Mouse (Mus musculus) layer of hippocampus, adult 9-11 months (tissue): ENCODE measurements at regions not wholly inside any gene's neighbourhood (a gene's known extent, or its start where the extent isn't known, plus 50 kb on each side); places are given as distances from the start of the nearest gene placed in this dataset.
A peak's percentile ranks its signal among the peaks of the same experiment; 100 is the strongest.

ENCODE experiments used
- DNase-seq: peaks from one replicate; pipeline ENCODE4 v3.0.0; 2022

GRCm38 (mm10) chr4:47534959-47535358 is 60.5 kb downstream of the Sec61b start:
- no peak for DNase-seq

- no peak for DNase-seq
Measured at GRCm38 (mm10) chr4:47567694-47568093, 93.2 kb downstream of the Sec61b start.

GRCm38 (mm10) chr4:47570846-47571245 is 96.4 kb downstream of the Sec61b start:
- peak; percentile 14 for DNase-seq

- peak; percentile 47 for DNase-seq
Measured at GRCm38 (mm10) chr4:47576011-47576410, 101.6 kb downstream of the Sec61b start.

GRCm38 (mm10) chr4:47577490-47577889 is 103.0 kb downstream of the Sec61b start:
- DNase-seq: peak; percentile 37

GRCm38 (mm10) chr4:47578637-47579036 is 104.2 kb downstream of the Sec61b start:
- DNase-seq: no peak

GRCm38 (mm10) chr4:47580556-47580955 is 106.1 kb downstream of the Sec61b start:
- no peak for DNase-seq

- DNase-seq: no peak
Measured at GRCm38 (mm10) chr4:47587256-47587655, 112.8 kb downstream of the Sec61b start.

GRCm38 (mm10) chr4:47592271-47592986 is 118.0 kb downstream of the Sec61b start:
- no peak for DNase-seq

GRCm38 (mm10) chr4:47593155-47593554 is 118.7 kb downstream of the Sec61b start:
- DNase-seq: no peak

GRCm38 (mm10) chr4:47594171-47594570 is 119.7 kb downstream of the Sec61b start:
- no peak for DNase-seq

- DNase-seq: no peak
Measured at GRCm38 (mm10) chr4:47595841-47596240, 121.4 kb downstream of the Sec61b start.

- peak; percentile 60 for DNase-seq
Measured at GRCm38 (mm10) chr4:47597586-47597985, 123.1 kb downstream of the Sec61b start.

GRCm38 (mm10) chr4:47598216-47598615 is 123.8 kb downstream of the Sec61b start:
- DNase-seq: no peak

- DNase-seq: no peak
Measured at GRCm38 (mm10) chr4:47601301-47602070, 127.0 kb downstream of the Sec61b start.

- no peak for DNase-seq
Measured at GRCm38 (mm10) chr4:47603378-47603777, 128.9 kb downstream of the Sec61b start.

- DNase-seq: peak; percentile 83
Measured at GRCm38 (mm10) chr4:47603847-47604397, 129.5 kb downstream of the Sec61b start.

GRCm38 (mm10) chr4:47605676-47606075 is 131.2 kb downstream of the Sec61b start:
- no peak for DNase-seq

- DNase-seq: peak; percentile 95
Measured at GRCm38 (mm10) chr4:47608673-47609072, 134.2 kb downstream of the Sec61b start.

GRCm38 (mm10) chr4:47610913-47611312 is 136.5 kb downstream of the Sec61b start:
- no peak for DNase-seq

GRCm38 (mm10) chr4:47616525-47616924 is 142.1 kb downstream of the Sec61b start:
- DNase-seq: no peak

- DNase-seq: no peak
Measured at GRCm38 (mm10) chr4:47620700-47621099, 146.2 kb downstream of the Sec61b start.

- no peak for DNase-seq
Measured at GRCm38 (mm10) chr4:47622851-47623743, 148.6 kb downstream of the Sec61b start.
